Mouse (Mus musculus): ENCODE measurements at regions not wholly inside any gene's neighbourhood (a gene's known extent, or its start where the extent isn't known, plus 50 kb on each side); places are given as distances from the start of the nearest gene placed in this dataset.

DNA sequence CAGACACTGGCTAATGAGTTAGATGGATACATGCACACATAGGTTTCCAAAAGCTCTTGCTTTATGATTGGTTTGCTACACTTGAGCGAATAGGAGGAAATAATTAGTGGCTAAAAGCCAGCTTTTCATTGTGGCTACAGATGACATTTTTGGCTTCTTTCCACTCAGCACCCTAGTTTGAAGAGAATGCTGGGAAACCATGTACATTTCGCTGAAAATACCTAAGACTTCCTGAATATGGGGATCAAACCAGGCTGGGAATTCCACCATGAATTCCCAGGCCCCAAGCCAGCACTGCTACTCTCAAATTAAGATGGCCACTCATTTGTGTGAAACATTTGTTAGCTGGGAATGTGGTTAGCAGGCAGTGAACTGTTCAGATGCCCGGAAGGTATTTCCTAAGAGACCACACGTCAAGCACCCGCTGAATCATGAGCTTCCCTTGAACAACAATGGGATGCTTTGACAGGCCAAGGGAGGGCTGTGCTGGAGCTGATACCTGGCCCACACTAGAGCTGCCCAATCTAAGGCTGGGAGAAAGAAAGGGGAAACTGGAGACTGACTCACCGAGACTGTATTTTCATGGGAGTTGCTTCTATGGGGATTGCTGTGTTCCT is 195.5 kb downstream of the Foxa2 start:
- TF ChIP-seq CTCF (IDR thresholded peaks at IDR 0.05; ENCODE audit: low read depth), result no peak
- no peak for TF ChIP-seq EP300 (IDR thresholded peaks at IDR 0.05; ENCODE audit: low read depth)

Data from liver, embryonic 14.5 days (tissue).